Mouse (Mus musculus): Measurements from ENCODE around the gene Hdac4. TPM values are rescaled to one million over a fixed set of nuclear protein-coding genes. Genes with fewer than 3 reads are reported as not detected.

Gene Hdac4
- polyA plus RNA-seq, 1 experiment from 2014 or later = 21.2 TPM

DNA sequence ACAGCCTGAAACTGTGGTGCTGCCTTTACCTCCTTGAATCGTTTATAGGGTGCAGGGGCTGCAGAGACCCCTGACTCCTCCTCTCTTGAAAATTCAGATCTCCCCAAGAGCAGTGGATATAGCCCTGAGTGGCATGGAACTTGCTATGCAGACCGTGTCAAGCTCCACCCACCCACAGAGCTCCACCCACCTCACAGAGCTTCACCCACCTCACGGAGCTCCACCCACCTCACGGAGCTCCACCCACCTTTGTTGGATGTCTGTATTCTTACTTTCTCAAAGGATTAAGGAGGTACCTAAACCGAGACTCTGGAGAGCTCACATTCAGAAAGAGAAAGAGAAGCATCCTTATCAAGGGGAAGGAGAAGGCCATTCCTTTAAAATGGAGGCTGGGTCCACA, 279.5 kb downstream of the Hdac4 start:
- H3K27ac ChIP-seq (ENCODE audit: low read depth, low read length) = no peak overlapping the region
- 76% methylated on average over 5 of the region's 5 CpGs for WGBS
- no peaks in the 10 kb centered on the region for H3K27me3 ChIP-seq (ENCODE audit: control insufficient read depth, insufficient read depth, low read length)
- ATAC-seq (ENCODE audit: low FRiP score) (no peak), DNase-seq (ENCODE audit: low spot score) (no peak)
- no peaks in the 10 kb centered on the region for H3K9me3 ChIP-seq (ENCODE audit: control insufficient read depth, low read length)
- no peaks in the 10 kb centered on the region for H3K36me3 ChIP-seq (ENCODE audit: control insufficient read depth, insufficient read depth, low read length)
- no peak overlapping the region for H3K9ac ChIP-seq (ENCODE audit: low read depth, low read length)
- H3K4me3 ChIP-seq (ENCODE audit: low read depth, low read length) = no peak overlapping the region
- no peaks in the 10 kb centered on the region for H3K4me1 ChIP-seq (replicated peaks; ENCODE audit: control insufficient read depth, insufficient read depth, low read length)
- no peak overlapping the region for H3K4me2 ChIP-seq (replicated peaks; ENCODE audit: low read depth, low read length)

DNA sequence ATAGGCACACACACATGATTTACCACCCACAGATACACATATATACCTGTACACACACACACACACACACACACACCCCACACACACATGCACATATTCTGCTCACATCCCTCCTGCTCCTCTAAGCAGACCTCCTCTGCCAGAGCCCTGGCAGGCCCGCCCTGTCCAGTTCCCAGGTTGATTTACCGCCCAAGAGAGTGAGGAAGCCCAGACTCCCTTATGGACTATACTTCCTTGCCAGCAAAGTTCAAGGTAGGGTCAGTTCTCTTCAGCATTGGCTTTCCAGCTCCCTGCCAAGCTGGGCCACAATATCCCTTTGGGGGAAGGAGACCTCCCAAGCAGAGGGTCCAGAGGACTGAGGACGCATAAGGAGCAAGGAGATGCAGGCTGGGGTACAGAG, 280.9 kb downstream of the Hdac4 start:
- no peaks in the 10 kb centered on the region for H3K27me3 ChIP-seq (ENCODE audit: control insufficient read depth, insufficient read depth, low read length)
- no peak for DNase-seq (ENCODE audit: low spot score)
- no peak for ATAC-seq (ENCODE audit: low FRiP score)
- no peaks in the 10 kb centered on the region for H3K4me1 ChIP-seq (replicated peaks; ENCODE audit: control insufficient read depth, insufficient read depth, low read length)
- 75% methylated on average over 3 of the region's 3 CpGs for WGBS
- no peaks in the 10 kb centered on the region for H3K36me3 ChIP-seq (ENCODE audit: control insufficient read depth, insufficient read depth, low read length)
- H3K4me2 ChIP-seq (replicated peaks; ENCODE audit: low read depth, low read length) = no peak overlapping the region
- no peak overlapping the region for H3K9ac ChIP-seq (ENCODE audit: low read depth, low read length)
- no peak overlapping the region for H3K27ac ChIP-seq (ENCODE audit: low read depth, low read length)
- no peaks in the 10 kb centered on the region for H3K9me3 ChIP-seq (ENCODE audit: control insufficient read depth, low read length)
- H3K4me3 ChIP-seq (ENCODE audit: low read depth, low read length) = no peak overlapping the region

DNA sequence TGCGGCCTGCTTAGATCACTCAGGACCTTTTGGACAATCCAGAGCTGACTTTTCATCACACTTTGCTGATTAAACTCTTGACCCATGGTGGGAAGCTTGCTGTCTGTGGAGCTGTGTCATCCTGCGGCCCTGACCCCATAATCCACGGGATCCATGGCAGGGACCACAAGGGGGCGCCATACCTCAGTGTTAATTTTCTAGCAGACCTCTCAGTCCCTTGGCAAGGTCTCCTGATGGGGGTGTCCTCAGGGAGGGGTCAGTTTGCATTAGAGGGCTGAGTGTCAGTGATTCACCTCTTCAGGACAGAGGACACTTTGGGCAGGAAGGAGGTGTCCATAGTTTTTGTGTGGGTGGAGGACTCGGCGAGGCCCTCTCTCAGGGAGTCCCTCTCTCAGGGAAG, 281.6 kb downstream of the Hdac4 start:
- Histone ChIP-seq H3K27ac (ENCODE audit: low read depth, low read length) (no peak overlapping the region), H3K4me2 (replicated peaks; ENCODE audit: low read depth, low read length) (no peak overlapping the region), H3K36me3 (ENCODE audit: control insufficient read depth, insufficient read depth, low read length) (no peaks in the 10 kb centered on the region), H3K9me3 (ENCODE audit: control insufficient read depth, low read length) (no peaks in the 10 kb centered on the region), H3K27me3 (ENCODE audit: control insufficient read depth, insufficient read depth, low read length) (no peaks in the 10 kb centered on the region), H3K4me3 (ENCODE audit: low read depth, low read length) (no peak overlapping the region), H3K9ac (ENCODE audit: low read depth, low read length) (no peak overlapping the region), H3K4me1 (replicated peaks; ENCODE audit: control insufficient read depth, insufficient read depth, low read length) (no peaks in the 10 kb centered on the region)
- DNase-seq (ENCODE audit: low spot score) = peak; percentile 72
- no peak for ATAC-seq (ENCODE audit: low FRiP score)
- WGBS = 48% methylated on average over 6 of the region's 6 CpGs

DNA sequence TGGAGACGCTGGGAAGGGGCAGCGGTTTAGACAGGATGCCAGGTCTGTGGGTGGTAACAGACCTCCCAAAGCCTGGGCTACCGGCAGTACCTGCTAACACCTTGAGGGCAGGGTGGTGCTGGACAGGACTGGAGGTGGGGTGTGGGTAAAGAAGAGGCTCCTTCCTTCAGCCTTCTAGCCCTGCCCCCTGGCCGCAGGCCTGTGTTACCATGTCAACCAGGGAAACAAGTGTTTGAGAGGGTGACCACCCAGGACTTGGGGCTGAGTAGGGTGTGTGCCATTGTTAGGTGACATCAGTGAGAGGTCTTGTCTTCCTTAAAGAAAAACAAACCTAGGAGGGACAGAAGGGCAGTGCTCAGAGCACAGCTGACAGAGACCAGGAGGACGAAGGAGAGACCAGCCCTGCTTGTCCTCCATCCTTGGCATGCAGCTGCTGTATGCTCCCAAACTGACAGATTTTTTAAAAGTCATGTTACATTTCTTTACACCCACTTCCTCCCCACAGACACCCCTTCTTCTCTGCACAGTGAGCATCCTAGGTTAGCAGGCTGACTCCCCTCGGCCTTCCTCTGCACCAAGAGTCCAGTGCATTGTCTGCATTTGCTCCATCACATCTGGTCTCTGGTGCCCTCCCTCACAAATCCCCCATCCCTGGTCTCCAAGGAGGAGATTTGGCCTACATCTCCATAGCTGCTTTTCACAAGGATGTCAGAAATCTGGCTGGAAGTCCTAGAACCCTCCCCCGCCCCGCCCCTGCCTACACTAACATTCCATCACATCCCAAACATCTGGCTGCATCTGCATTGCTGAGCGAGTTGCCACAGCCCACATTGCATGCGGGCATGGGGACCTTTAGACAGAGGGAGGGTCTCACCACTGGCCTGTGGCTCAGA, 283.0 kb downstream of the Hdac4 start:
- DNase-seq (ENCODE audit: low spot score) = no peak
- 55% methylated on average over 10 of the region's 10 CpGs for WGBS

DNA sequence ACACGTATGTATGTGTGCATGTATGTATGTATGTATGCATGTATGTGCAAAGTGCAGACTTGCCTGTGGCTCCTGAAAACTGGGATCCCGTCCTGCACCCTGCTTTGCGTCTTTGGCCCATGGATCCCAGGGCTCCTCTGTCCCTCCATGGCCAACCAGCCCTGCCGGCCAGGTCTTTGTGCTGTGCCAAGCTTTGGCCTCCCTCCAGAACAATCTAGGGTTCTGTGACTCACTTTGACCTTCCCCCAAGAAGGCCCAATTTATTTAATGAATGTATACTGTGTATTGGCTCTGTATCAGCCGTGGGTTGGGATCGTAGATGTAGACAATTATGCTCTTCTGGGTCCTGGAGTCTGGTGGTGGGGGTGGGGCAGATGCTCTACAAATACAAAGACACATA, 290.2 kb downstream of the Hdac4 start:
- 91% methylated on average over 6 of the region's 6 CpGs for whole genome bisulfite sequencing
- Histone ChIP-seq H3K27ac (ENCODE audit: low read depth, low read length) (no peak overlapping the region), H3K9me3 (ENCODE audit: control insufficient read depth, low read length) (no peaks in the 10 kb centered on the region), H3K4me2 (replicated peaks; ENCODE audit: low read depth, low read length) (no peak overlapping the region), H3K36me3 (ENCODE audit: control insufficient read depth, insufficient read depth, low read length) (no peaks in the 10 kb centered on the region), H3K27me3 (ENCODE audit: control insufficient read depth, insufficient read depth, low read length) (no peaks in the 10 kb centered on the region), H3K4me3 (ENCODE audit: low read depth, low read length) (no peak overlapping the region), H3K4me1 (replicated peaks; ENCODE audit: control insufficient read depth, insufficient read depth, low read length) (no peaks in the 10 kb centered on the region), H3K9ac (ENCODE audit: low read depth, low read length) (no peak overlapping the region)
- DNase-seq (ENCODE audit: low spot score) = no peak
- no peak for ATAC-seq (ENCODE audit: low FRiP score)

More for the DNA sequence above, 283.0 kb downstream of the Hdac4 start:
- Histone ChIP-seq H3K27ac (ENCODE audit: low read depth, low read length) (no peak overlapping the region), H3K9me3 (ENCODE audit: control insufficient read depth, low read length) (no peaks in the 10 kb centered on the region), H3K4me1 (replicated peaks; ENCODE audit: control insufficient read depth, insufficient read depth, low read length) (no peaks in the 10 kb centered on the region), H3K4me2 (replicated peaks; ENCODE audit: low read depth, low read length) (no peak overlapping the region), H3K36me3 (ENCODE audit: control insufficient read depth, insufficient read depth, low read length) (no peaks in the 10 kb centered on the region), H3K4me3 (ENCODE audit: low read depth, low read length) (no peak overlapping the region), H3K9ac (ENCODE audit: low read depth, low read length) (no peak overlapping the region), H3K27me3 (ENCODE audit: control insufficient read depth, insufficient read depth, low read length) (no peaks in the 10 kb centered on the region)
- ATAC-seq (ENCODE audit: low FRiP score) = no peak

DNA sequence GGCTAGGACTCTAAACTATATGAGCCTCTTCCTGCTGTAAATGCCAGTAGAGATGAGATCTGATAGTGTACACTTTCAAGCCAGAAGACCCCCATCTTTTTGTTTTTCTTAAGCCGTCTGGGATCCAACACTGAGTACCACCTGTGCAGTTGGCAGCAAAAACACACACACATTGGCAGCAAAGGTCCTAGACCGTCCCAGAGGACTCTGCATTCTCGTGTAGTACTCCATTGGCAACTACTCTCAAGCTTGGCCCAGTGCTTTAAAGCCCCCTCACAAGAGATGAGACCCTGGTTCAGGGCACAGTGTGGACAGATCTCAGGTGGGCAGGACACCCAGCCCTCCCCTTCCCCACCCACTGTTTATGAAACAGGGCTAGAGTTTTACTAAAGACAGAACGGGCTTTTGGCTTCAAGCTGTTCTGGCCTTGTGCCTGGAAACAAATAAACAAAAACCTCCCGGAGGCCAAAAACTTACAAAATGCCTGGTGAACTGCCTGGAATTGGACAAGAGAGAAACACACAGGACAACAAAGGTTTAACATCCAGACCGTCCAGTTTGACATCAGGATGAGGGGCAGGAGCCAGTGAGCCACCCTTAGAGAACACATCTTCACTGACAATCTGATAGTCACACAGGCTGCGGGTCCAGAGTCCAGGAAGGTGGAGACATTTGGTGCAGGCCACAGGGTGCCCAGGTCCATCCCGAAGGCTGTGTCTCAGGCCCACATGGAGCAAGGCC, 292.1 kb downstream of the Hdac4 start:
- no peak overlapping the region for H3K27ac ChIP-seq (ENCODE audit: low read depth, low read length)
- no peaks in the 10 kb centered on the region for H3K27me3 ChIP-seq (ENCODE audit: control insufficient read depth, insufficient read depth, low read length)
- DNase-seq (ENCODE audit: low spot score) (no peak), ATAC-seq (ENCODE audit: low FRiP score) (no peak)
- no peak overlapping the region for H3K9ac ChIP-seq (ENCODE audit: low read depth, low read length)
- WGBS = 78% methylated on average over 8 of the region's 8 CpGs
- no peaks in the 10 kb centered on the region for H3K9me3 ChIP-seq (ENCODE audit: control insufficient read depth, low read length)
- H3K36me3 ChIP-seq (ENCODE audit: control insufficient read depth, insufficient read depth, low read length) = no peaks in the 10 kb centered on the region
- no peak overlapping the region for H3K4me2 ChIP-seq (replicated peaks; ENCODE audit: low read depth, low read length)
- H3K4me3 ChIP-seq (ENCODE audit: low read depth, low read length) = no peak overlapping the region
- no peaks in the 10 kb centered on the region for H3K4me1 ChIP-seq (replicated peaks; ENCODE audit: control insufficient read depth, insufficient read depth, low read length)

DNA sequence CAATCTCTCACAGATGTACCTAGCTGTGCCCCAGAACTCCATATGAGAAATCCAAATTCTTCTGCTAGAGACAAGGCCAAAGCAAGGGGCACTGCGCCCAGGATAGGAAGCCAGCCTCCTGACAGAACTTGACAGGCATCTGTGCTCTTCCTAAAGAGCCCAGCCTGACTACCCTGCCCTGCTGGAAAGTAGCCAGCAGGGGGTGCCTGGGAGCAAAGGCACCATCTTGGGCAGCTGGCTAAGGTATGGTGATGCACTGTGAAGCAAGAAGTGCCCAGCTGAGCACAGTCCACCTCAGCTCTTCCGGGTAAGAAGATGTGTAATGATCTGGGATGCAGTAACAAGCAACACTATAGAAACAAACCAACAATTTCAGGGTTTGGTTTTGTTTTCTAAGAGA, 298.4 kb downstream of the Hdac4 start:
- H3K9ac ChIP-seq (ENCODE audit: low read depth, low read length) = no peak overlapping the region
- DNase-seq (ENCODE audit: low spot score) (no peak), ATAC-seq (ENCODE audit: low FRiP score) (no peak)
- no peak overlapping the region for H3K4me3 ChIP-seq (ENCODE audit: low read depth, low read length)
- H3K27ac ChIP-seq (ENCODE audit: low read depth, low read length) = no peak overlapping the region
- no peaks in the 10 kb centered on the region for H3K36me3 ChIP-seq (ENCODE audit: control insufficient read depth, insufficient read depth, low read length)
- no peaks in the 10 kb centered on the region for H3K27me3 ChIP-seq (ENCODE audit: control insufficient read depth, insufficient read depth, low read length)
- H3K9me3 ChIP-seq (ENCODE audit: control insufficient read depth, low read length) = no peaks in the 10 kb centered on the region
- 92% methylated on average over 2 of the region's 2 CpGs for WGBS
- H3K4me1 ChIP-seq (replicated peaks; ENCODE audit: control insufficient read depth, insufficient read depth, low read length) = no peaks in the 10 kb centered on the region
- H3K4me2 ChIP-seq (replicated peaks; ENCODE audit: low read depth, low read length) = no peak overlapping the region

DNA sequence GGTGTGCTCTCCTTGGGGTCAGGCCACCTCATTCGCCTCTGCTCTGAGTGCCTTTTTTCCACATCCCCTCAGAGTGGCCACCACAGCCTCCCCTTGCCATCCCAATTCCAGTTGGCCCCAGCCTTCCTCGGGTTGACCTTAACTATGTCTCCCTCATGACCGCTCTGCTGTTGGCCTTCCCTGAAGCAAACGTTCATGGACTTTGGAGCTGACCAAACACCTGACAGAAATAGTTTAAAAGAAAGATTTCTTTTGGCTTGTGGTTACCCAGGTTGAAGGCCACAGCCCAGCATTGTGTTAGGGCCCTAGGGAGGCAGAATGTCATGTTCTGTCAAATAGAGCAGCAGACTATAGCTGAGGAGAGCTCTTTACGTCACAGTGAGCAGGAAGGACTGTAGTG, 301.2 kb downstream of the Hdac4 start:
- 87% methylated on average over 5 of the region's 5 CpGs for WGBS
- no peak overlapping the region for H3K27ac ChIP-seq (ENCODE audit: low read depth, low read length)
- no peak for DNase-seq (ENCODE audit: low spot score)
- no peaks in the 10 kb centered on the region for H3K9me3 ChIP-seq (ENCODE audit: control insufficient read depth, low read length)
- no peak overlapping the region for H3K4me3 ChIP-seq (ENCODE audit: low read depth, low read length)
- no peak overlapping the region for H3K9ac ChIP-seq (ENCODE audit: low read depth, low read length)
- H3K36me3 ChIP-seq (ENCODE audit: control insufficient read depth, insufficient read depth, low read length) = no peaks in the 10 kb centered on the region
- no peak overlapping the region for H3K4me2 ChIP-seq (replicated peaks; ENCODE audit: low read depth, low read length)
- ATAC-seq (ENCODE audit: low FRiP score) = no peak
- no peaks in the 10 kb centered on the region for H3K27me3 ChIP-seq (ENCODE audit: control insufficient read depth, insufficient read depth, low read length)
- H3K4me1 ChIP-seq (replicated peaks; ENCODE audit: control insufficient read depth, insufficient read depth, low read length) = no peaks in the 10 kb centered on the region

DNA sequence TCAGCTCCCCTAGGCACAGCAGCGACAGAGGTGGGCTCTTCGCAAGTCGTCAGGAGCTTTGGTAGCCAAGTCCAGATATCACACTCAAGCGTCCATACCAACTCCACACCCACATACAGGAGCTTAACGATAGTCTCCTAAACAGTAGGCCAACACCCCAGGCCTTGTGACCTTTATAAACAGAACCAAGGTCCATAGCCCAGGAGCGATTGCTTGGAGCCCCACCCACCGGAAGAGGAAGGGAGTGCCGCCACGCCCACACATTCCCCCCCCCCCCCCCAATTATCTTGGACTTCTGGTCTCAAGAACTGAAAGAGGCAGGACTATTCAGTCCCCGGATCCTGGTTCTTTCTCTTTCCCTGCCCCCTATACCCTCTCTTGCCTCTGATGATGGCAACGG, 301.9 kb downstream of the Hdac4 start:
- no peaks in the 10 kb centered on the region for H3K9me3 ChIP-seq (ENCODE audit: control insufficient read depth, low read length)
- no peak overlapping the region for H3K9ac ChIP-seq (ENCODE audit: low read depth, low read length)
- no peaks in the 10 kb centered on the region for H3K27me3 ChIP-seq (ENCODE audit: control insufficient read depth, insufficient read depth, low read length)
- H3K36me3 ChIP-seq (ENCODE audit: control insufficient read depth, insufficient read depth, low read length) = no peaks in the 10 kb centered on the region
- no peak overlapping the region for H3K4me2 ChIP-seq (replicated peaks; ENCODE audit: low read depth, low read length)
- 95% methylated on average over 11 of the region's 11 CpGs for WGBS
- H3K4me3 ChIP-seq (ENCODE audit: low read depth, low read length) = no peak overlapping the region
- DNase-seq (ENCODE audit: low spot score) = no peak
- no peak for ATAC-seq (ENCODE audit: low FRiP score)
- H3K27ac ChIP-seq (ENCODE audit: low read depth, low read length) = no peak overlapping the region
- no peaks in the 10 kb centered on the region for H3K4me1 ChIP-seq (replicated peaks; ENCODE audit: control insufficient read depth, insufficient read depth, low read length)

All from hindbrain, embryonic 11.5 days (tissue).